Mouse (Mus musculus) liver, embryonic 14 days (tissue): ENCODE data around the gene Tmod3. TPM values are rescaled to one million over a fixed set of nuclear protein-coding genes. Genes with fewer than 3 reads are reported as not detected.

Source experiments
- polyA plus RNA-seq: library from polyadenylated mRNA; depleted of rRNA; stranded (reverse); fragments of >200 nt; gene quantifications from 2 replicates; pipeline ENCODE4 v1.2.3, GENCODE M21; 2012; rRNA removed

Tmod3 gene
- polyA plus RNA-seq, result 10.3 and 12.1 TPM in 2 replicates

DNA sequence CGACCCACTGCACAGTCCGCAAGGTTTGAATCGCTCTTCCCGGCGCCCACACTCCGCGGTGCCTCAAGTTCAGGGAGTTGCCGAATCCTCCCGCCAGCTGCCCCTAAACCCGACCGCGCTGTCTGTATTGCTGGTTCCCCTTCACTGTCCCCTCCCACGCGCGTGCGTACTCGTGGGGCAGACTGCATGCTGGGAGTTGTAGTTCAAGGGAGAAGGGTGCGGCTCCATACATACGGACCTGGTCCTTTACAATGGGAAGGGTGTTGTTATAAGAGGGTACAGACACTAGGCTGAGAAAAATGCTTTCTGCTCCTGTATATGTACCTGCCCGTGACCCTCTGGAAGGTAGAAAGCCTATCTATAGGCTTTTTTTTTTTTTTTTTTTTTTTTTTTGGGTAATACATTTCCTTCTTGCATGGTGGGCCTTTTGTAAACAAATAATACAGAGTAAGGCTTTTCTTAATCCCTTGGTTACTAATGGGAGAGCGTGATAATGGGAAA lies at the start of gene Tmod3:
Tmod3 (minus strand) TSS at position 146 of the 501 bp plus-strand sequence.

Other genes starting within 250 kb of the Tmod3 start
- gene Bcl2l10, start 211.9 kb downstream of the Tmod3 start, polyA plus RNA-seq, result not detected in 2 replicates
- gene Mapk6, start 149.7 kb downstream of the Tmod3 start, polyA plus RNA-seq, result 10.3 and 11.1 TPM in 2 replicates
- gene Leo1, start 118.1 kb downstream of the Tmod3 start, polyA plus RNA-seq, result 9.2 and 9.9 TPM in 2 replicates
- gene Tmod2, start 51.7 kb upstream of the Tmod3 start, polyA plus RNA-seq, result 0.02 and 0.06 TPM in 2 replicates
- 1.3 and 1.4 TPM in 2 replicates for gene Lysmd2, start 66.1 kb upstream of the Tmod3 start, polyA plus RNA-seq
- 0.05 TPM in 1 of 2 replicates, not detected in the other for gene Scg3, start 124.4 kb upstream of the Tmod3 start, polyA plus RNA-seq
- gene Bmp5, start 215.7 kb upstream of the Tmod3 start, polyA plus RNA-seq, result 1.7 and 1.9 TPM in 2 replicates